Mouse (Mus musculus): ENCODE measurements around the gene Igfbp6.

Igfbp6 gene

DNA sequence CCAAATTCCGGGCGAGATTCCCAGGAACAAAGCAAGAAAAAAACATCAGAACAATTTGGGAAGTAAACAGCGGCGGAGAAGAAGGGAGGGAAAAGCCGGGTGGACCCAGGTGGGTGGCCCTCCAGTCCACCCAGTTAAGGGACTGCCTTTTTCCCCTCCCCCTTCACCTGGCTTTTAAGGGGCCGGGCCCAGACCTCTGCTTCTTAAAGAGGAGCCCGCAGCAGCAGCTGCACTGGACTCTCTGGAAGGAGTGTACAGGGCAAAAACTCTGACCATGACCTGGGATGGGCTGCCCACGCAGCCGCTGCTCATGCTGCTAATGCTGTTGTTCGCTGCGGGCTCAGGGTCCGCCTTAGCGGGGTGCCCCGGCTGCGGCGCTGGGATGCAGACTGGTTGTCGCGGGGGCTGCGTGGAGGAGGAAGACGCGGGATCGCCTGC, at the start of gene Igfbp6:
Gene Igfbp6 (plus strand): TSS at position 89 of the 438 bp plus-strand sequence.
- DNase-seq (ENCODE audit: low spot score in 2 of 2), result no peak

DNA sequence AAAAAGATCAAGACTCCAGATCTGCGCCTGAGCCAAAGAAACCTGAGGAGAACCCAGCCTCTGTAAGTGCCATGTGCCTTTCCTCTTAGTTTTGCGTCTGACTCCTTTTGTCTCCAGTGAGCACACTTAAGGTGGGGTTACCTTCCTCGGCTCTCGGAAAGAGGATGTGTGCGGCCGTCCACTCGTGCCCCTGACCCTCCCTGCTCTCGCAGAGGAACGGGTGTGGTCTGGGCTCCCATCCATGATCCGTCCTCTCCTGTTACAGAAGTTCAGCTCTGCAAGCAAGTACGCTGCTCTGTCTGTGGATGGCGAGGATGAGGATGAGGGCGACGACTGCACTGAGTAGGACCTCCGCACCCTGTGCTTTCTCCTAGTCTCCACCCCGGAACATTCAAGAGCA, 49.2 kb upstream of the Igfbp6 start:
- no peak for DNase-seq (ENCODE audit: low spot score in 2 of 2)

DNA sequence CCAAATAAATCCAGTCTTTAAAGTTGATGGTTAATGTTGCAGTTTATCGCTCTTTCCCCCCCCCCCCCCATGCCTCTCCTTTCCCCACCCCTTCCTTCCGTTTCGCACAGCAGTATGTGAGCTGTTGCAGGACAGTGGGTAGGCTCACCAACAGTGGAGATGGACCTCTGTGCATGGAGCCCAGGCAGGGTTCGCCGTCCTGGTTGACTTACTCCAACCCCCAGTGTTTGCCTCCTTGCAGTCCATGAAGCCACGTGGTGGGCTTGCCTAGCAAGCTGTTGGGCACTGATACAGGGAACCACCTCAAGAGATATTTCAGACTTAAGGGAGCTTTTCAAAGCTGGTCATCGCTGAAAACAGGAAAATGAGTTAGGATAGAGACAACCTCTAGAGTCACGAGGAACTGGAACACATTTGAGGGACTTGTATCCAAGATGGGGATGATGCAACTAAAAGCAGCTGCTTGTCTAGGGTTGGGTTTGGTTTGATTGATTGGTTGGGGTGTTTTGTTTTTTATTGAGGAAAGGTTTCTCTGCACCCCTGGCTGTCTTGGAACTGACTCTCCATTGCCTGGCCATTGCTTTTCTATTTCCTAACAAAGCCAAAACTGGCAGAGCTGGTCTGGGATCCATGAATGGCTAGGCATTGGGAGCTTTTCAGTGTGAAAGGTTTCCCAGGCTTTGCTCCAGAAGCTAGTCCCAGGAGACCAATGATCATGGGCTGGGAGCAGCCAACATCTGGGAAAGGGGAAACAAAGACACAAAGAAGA, 46.8 kb upstream of the Igfbp6 start:
- DNase-seq (ENCODE audit: low spot score in 2 of 2), result no peak

DNA sequence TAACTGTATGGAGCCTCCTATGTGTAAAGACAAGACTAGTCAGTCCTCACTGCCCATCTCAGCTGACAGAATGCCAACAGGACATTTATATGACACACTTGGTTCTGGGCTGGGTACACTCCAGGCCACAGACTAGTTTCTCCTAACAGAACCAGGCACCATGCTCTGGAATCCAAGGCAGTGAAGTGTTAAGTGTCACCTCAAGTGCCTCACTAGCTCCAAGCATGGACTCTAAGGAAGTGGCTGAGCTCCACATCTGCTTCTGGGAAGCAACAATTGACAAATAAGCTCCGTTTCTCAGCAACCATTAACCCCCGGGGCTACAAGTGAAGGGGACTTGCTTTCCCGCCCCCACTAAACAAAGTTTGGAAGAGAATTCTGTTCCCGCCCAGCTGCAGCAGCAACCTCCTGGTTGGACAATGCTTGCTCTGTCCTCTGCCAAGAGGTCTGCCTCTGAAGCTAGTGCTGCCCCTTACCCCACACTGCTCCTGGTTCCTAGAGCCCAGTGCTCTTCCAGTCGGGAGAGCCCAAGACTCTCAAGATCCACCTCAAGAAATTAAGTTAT, 46.1 kb upstream of the Igfbp6 start:
- no peak for DNase-seq (ENCODE audit: low spot score in 2 of 2)

DNA sequence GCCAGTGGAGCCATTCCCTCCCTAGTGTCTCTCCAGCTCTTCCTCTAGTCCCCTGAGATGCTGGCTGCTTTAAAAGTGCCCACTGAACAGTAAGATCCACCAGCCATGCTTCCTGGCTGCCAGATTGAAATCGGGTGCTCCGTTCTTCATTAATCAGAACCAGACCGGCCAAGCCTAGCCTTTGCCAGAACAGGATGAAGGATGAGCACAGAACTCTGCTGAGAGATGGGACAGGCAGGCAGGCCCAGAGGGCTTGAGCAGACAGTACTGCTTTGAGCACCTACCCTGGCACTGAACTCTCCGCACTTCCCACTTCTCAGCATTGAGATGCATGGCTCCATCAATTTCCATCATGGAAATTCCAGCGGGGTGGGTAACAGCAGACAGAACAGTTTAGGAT, 44.9 kb upstream of the Igfbp6 start:
- DNase-seq (ENCODE audit: low spot score in 2 of 2), result no peak

DNA sequence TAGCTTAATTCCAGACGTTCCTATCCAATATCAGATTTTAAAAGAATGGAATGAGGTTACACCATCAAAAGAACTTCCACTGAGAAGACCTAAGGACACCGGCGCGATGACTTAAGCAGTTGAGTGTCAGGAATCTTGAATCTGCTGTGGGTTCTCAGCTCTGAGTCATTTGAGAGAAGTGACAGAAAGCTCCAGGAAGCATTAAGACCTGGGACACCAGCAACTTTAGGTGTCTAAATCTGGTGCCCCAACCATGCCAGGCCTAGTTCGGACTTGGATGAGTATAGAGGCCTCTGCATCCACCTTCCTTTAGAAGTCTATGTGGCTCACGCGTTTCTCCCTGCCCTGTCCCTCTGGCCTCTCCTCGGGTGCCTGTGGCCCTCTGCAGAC, 44.4 kb upstream of the Igfbp6 start:
- no peak for DNase-seq (ENCODE audit: low spot score in 2 of 2)

DNA sequence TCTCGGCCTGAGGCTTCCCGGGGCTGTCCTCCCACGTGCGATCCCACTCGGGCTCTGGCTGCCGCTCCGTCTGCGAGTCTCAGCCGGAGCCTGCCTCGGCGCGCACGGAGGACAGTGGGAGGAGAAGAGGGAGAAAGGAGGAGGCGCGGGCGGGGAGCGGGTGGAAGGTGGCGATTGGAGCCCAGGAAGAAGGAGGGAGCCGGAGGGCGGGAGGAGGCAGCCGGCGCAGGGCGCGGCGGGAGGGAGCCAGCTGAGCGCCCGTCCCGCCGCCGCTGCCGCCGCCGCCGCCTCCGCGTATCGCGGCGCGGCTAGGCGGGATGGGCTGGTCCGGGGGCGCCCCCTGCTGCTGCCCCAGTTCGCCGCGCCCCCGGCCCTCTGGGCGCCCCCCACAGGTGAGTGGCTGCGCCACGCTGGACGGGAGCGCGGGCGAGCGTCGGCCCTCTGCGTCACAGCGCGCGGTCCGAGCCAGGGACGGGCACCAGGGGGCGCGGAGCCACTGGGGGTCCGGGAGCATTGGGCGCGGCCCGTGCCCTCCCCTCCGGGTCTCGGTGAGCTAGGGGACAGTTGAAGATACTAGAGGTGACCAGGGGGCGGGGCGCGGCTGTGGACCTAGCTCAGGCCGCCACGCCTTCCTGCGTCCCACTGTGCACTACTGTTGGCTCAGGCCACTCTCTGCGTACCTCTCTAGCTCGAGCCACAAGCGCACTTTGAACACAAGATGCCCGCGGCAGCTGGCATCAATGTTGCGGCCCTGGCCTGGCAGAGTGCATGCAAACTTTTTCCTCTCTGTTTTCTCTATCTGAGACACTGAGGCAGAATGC, 43.8 kb upstream of the Igfbp6 start, which contains the start of gene Tns2:
Gene Tns2 (plus strand): TSS at position 253 of the 821 bp plus-strand sequence.
- DNase-seq (ENCODE audit: low spot score in 2 of 2), result peak; percentile 68 to 71

DNA sequence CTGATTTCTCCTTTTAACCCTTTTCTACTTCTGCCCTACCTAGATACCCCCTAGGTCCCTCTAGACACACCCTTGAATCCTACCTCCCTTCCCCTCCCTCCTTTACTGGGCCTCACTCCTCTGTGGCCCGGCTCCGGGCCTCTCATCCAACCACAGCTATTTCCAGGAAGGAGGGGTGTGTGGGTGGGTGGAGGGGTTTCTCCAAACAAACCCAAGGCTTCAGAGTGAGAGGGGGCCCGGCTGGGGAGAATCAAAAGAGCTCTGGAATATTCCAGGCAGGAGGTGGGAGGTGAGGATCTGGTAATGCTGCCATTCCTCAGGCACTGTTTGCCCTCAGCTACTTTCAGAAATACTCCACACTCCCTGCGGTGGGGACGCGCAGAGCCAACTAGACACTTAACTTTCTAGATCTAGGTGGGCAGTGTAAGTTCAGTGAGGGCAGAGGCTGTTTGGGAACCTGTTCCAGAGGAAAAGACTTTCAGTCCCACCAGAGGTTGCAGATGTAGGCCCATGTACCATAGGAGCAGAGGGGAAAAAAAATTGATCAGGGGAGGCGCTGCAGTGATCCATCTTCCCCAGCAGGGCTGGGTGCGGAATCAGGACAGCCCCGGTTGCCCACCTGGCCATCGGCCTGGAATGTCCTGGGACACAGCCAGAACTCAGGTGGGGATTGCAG, 43.0 kb upstream of the Igfbp6 start:
- no peak for DNase-seq (ENCODE audit: low spot score in 2 of 2)

DNA sequence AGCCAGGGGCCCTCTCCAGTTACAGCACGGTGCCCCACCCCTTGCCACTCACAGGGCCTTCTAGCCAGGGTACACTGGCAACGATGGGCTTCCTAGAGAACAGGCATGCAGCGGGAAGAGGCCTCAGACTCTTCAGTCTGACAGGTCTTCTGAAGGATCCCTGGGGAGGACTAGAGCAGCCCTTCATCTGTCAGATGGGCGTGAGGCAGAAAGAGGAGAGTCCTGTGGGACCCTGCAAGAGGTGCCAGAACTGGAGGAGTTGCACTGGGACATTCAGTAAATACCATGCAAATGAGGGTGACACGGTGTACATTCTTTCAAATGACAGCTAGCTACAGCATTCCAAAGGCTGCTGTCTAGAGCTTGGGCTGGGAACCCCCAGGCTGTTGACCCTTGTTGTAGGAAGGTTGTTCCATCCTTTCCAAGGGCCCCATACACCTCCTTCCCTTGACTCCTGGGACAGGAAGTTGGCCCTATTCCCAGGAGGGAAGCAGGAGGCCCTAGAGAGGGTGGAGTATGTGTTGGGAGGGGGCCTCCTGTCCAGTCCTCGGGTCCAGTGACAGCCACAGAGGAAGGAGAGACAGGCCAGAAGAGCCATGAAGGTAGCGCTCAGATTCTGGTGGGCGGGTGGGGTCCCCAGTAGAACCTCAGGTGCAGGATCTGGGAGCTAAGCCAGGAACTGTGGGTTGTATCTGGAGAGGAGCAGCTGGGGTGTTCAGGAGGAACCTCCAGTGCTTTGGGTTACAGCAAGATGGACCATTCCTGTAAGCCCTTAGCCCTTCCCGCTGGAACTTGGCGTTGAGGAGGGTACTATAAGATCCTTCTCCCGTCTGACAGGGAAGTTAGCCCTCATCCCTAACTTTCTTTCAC, 42.3 kb upstream of the Igfbp6 start:
- no peak for DNase-seq (ENCODE audit: low spot score in 2 of 2)

DNA sequence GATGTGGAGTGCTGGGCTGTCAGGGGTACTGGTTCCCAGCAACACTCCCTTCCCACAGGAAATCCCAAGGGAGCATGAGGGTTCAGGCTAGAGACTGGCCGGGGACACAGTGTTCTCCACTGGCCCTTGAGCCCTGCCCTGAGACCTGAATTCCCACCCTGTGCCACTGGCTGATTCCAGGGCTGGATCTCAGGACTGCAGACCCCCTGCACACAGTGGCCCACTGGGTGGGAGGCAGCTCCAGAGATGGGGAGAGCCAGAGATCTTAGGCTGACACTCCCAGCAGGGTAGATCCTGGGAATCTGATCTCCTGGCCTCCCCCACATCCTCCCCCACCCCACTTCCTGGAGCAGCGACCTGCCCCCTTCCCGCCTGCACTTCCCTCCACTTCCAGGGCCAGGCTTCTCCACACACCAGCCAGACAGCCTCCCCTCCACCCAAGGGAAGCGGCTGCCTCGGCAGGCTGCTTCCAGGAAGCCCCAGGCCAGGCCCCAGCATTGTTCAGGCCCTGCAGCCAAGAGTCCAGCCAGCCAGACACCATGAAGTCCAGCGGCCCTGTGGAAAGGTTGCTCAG, 41.5 kb upstream of the Igfbp6 start:
- DNase-seq (ENCODE audit: low spot score in 2 of 2), result no peak

DNA sequence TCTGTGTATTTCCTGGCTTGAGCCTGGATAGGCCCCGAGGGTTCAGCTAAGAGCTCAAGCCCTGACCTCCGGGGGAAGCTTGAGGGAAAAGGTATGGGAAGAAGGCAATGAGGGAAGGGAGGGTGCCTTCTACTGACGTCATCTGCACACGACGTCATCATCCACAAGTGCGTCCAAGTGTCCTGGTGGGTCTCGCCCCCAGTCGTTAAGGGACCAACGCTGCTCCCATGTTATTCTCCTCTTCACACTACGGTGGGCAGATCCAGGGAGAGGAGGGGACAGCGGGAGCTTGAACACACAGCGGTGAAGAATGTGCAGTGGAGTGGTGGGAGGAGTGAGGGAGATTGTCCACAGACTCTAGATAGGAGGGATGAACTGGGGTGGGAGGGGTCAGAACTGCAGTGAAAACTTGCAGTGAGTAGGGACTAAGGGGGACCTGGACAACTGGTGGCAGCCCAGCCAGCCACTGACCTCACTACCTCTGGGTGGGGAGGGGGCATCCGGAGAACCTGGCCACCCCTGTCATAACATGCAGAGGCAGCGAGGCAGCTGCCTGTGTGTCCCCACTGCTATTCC, 40.7 kb upstream of the Igfbp6 start:
- DNase-seq (ENCODE audit: low spot score in 2 of 2), result no peak

DNA sequence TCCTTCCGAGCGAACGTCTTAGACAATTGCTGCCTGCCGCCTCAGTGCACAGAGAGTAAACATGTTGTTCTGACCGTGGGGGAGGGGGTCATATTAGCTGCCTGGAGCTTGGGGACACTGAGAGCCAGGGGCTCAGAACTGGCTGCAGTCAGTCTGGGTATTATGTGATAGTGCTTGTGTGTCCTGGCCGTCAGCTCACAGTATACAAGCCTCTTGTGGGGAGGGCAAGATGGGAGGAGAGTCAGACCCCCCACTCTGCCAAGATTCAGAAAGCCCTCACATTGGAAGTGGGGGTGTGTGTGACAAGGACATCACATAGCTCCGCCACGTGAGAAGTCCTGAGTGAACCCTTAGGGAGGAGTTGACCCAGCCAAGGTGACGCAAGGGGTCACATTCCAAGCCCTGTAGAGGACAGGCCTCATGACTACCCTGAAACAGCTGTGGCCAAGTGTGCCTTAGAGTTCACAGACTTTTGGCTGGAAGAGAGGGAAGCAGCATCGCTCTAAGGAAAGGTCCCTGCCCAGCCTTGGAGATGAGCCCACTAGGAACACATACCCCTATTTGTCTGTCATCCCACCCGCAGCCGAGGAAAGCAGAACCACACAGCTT, 40.1 kb upstream of the Igfbp6 start:
- no peak for DNase-seq (ENCODE audit: low spot score in 2 of 2)

DNA sequence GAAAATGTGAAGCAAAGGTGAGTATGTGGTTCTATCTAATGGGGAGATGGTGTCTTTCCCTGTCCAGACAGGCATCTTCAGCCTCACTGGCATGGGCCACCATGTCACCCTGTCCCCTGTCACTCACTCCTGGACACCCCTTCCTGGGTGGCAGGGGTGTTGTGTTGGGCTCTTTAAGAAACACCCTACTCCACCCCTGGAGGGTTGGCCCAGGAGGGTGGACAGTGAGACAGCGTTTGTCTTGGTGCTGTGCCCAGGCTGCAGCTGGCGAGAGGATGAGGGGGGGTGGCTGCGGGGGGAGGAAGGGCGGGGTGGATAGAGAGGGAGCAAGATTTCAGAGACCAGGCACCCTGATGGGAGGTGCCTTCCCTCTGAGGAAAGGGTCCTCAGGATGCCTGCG, 38.8 kb upstream of the Igfbp6 start:
- no peak for DNase-seq (ENCODE audit: low spot score in 2 of 2)

DNA sequence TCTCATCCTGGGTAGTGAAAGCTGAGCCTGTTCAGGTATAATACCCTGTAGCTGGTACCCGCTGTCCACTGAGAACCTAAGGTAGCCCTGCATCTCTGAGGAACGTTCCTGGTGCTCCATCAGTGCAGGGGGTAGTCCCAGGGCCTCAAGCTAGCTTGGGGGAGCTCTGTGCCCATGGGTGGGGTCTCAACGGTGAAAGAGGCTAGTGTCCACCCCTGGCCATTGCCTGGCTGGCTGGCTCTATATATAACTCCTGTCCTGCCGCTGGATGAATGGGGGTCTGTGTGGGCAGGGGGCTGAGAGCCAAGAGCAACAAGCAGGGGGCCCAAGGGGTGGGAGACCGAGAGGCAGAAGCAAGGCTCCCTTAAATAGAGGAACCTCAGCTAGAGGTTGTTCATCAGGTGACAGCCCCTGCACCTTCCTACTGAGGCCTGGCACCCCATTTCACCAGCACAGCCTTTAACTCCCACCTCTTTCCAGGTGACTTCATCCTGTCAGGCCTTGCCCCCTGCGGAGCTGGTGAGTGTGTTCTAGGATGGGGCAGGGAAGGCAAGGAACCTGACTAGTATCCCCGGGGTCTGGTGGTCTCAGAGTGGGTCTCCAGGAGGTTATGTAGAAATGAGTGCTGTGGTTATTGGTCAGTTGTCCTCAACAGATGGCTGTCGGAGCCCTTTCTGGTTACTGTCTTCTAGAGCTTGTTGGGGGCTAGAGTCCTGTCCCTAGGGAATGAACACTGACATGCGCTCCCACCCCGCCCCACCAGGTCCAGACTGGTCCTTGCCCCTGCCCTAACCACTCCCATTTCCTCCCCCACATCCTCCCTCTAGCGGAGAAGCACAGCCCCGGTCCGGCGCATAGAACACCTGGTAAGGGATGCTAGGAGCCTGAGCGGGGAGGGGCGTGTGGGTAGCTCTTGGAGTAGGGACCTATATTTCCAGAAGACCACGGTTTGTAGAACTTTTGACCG, 38.1 kb upstream of the Igfbp6 start:
- DNase-seq (ENCODE audit: low spot score in 2 of 2), result no peak

DNA sequence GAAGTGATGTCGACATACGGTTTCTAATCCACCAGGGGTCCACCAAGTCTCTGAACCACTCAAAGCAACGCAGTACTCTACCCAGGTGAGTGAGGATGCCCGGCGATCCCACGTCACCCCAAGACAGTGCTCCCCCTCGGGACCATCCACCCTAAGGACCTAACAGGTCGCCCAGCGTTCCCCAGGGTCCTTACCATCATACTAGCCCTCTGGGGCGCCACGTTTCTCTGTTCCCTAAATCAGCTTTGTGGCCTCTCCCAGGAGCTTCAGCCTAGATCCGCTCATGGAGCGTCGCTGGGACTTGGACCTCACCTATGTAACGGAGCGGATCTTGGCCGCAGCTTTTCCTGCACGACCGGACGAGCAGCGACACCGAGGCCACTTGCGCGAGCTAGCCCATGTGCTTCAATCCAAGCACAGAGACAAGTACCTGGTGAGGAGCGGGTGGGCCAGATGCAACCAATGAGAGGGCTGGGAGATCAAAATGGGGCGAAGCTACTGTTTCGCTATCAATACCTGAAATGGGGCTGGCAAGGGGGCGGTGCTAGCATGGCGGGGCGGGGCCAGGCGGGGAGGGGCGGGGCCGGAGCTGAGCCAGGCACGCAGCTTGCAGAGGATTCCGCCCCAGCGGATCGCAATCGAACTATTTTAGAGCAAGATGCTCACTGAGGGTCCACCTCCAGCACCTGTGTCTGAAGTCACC, 37.3 kb upstream of the Igfbp6 start:
- no peak for DNase-seq (ENCODE audit: low spot score in 2 of 2)

DNA sequence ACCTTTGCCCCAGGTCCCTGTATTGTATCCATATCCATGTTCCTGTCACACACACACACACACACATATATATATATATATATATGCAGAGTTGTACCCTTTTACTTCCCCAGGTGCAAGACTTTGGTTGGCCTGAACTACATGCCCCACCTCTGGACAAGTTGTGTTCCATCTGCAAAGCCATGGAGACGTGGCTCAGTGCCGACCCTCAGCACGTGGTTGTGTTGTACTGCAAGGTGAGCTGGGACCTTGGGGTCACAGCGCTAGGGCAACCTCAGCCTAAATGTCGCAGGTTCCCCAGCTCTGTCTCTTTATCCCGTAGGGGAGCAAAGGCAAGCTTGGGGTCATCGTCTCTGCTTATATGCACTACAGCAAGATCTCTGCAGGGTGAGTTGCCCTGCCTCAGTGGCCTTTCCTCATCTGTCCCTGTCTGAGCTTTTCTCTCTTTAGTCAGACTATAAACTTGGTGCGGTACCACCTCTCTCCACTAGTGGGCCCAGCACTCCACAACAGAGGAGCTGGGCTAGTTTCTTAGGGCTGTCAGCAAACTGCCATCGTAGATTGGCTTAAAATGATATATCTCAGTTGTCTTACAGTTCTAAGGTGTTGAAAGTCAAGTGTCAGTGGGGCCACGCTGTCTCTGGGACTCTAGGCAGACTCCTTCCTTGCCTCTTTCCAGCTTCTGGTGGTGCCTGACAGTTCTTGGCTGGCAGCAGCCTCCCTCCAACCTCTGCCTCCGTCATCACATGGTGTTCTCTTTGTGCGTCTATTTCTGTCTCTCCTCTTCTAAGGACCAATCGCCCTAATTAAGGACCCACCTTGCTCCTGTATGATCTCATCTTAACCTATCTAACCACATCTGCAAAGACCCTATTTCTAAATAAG, 36.2 kb upstream of the Igfbp6 start:
- no peak for DNase-seq (ENCODE audit: low spot score in 2 of 2)

Measured in right cerebral cortex, postnatal 36 days (tissue).